Mouse (Mus musculus): Measurements from ENCODE around the gene Gsk3a. TPM values are rescaled to one million over a fixed set of nuclear protein-coding genes. Genes with fewer than 3 reads are reported as not detected.
"Not testable (repeated sequence)": the region's sequence is repeated elsewhere in the genome, so short reads cannot be mapped to it uniquely, and the experiment has no call there.

Gsk3a gene
- polyA plus RNA-seq, 1 experiment, result 87.1 TPM

- TF ChIP-seq CTCF (IDR thresholded peaks at IDR 0.05; ENCODE audit: low read depth, low read length), result no peak
- no peak for TF ChIP-seq POLR2A (IDR thresholded peaks at IDR 0.05; ENCODE audit: borderline replicate concordance, low read depth, low read length)
- Histone ChIP-seq H3K4me1 (ENCODE audit: control insufficient read depth, insufficient read depth, low read length) (peaks cover 24% of the 10 kb centered on the region), H3K27ac (ENCODE audit: insufficient read depth, low read depth, low read length) (peak overlapping the region; percentile 91), H3K4me3 (ENCODE audit: insufficient read depth, low read length) (peak overlapping the region; percentile 84)
These were observed 30.3 kb upstream of the Gsk3a start for GRCm38 (mm10) chr7:25267751-25268463.

GRCm38 (mm10) chr7:25267301-25267750, 29.7 kb upstream of the Gsk3a start, which contains the start of gene Cic:
Gene Cic, plus strand, starts transcription at chr7:25267704.
- no peak for TF ChIP-seq CTCF (IDR thresholded peaks at IDR 0.05; ENCODE audit: low read depth, low read length)
- TF ChIP-seq POLR2A (IDR thresholded peaks at IDR 0.05; ENCODE audit: borderline replicate concordance, low read depth, low read length), result no peak
- Histone ChIP-seq H3K4me1 (ENCODE audit: control insufficient read depth, insufficient read depth, low read length) (peaks cover 24% of the 10 kb centered on the region), H3K4me3 (ENCODE audit: insufficient read depth, low read length) (peak within 1 kb of the TSS; percentile 84), H3K27ac (ENCODE audit: insufficient read depth, low read depth, low read length) (peak within 1 kb of the TSS; percentile 91)

- H3K4me3 ChIP-seq (ENCODE audit: insufficient read depth, low read length), result no peak overlapping the region
These were observed 28.7 kb upstream of the Gsk3a start for GRCm38 (mm10) chr7:25266180-25266962.

GRCm38 (mm10) chr7:25265743-25266142, 28.1 kb upstream of the Gsk3a start:
- not testable (repeated sequence) for H3K27ac ChIP-seq (ENCODE audit: insufficient read depth, low read depth, low read length); H3K4me3 ChIP-seq (ENCODE audit: insufficient read depth, low read length)
- peaks cover 24% of the 10 kb centered on the region for H3K4me1 ChIP-seq (ENCODE audit: control insufficient read depth, insufficient read depth, low read length)

More at GRCm38 (mm10) chr7:25266180-25266962, 28.7 kb upstream of the Gsk3a start:
- Histone ChIP-seq H3K27ac (ENCODE audit: insufficient read depth, low read depth, low read length) (no peak overlapping the region), H3K4me1 (ENCODE audit: control insufficient read depth, insufficient read depth, low read length) (peaks cover 24% of the 10 kb centered on the region)
- no peak for TF ChIP-seq POLR2A (IDR thresholded peaks at IDR 0.05; ENCODE audit: borderline replicate concordance, low read depth, low read length)

- TF ChIP-seq CTCF (IDR thresholded peaks at IDR 0.05; ENCODE audit: low read depth, low read length) (no peak), POLR2A (IDR thresholded peaks at IDR 0.05; ENCODE audit: borderline replicate concordance, low read depth, low read length) (no peak)
- peaks cover 15% of the 10 kb centered on the region for H3K4me1 ChIP-seq (ENCODE audit: control insufficient read depth, insufficient read depth, low read length)
- no peak overlapping the region for H3K27ac ChIP-seq (ENCODE audit: insufficient read depth, low read depth, low read length)
- H3K4me3 ChIP-seq (ENCODE audit: insufficient read depth, low read length), result no peak overlapping the region
These were observed 26.6 kb upstream of the Gsk3a start for GRCm38 (mm10) chr7:25263968-25264870.

- Histone ChIP-seq H3K4me1 (ENCODE audit: control insufficient read depth, insufficient read depth, low read length) (peaks cover 10% of the 10 kb centered on the region), H3K4me3 (ENCODE audit: insufficient read depth, low read length) (no peak overlapping the region), H3K27ac (ENCODE audit: insufficient read depth, low read depth, low read length) (no peak overlapping the region)
- TF ChIP-seq CTCF (IDR thresholded peaks at IDR 0.05; ENCODE audit: low read depth, low read length) (no peak), POLR2A (IDR thresholded peaks at IDR 0.05; ENCODE audit: borderline replicate concordance, low read depth, low read length) (no peak)
These were observed 24.2 kb upstream of the Gsk3a start for GRCm38 (mm10) chr7:25261896-25262295.

- H3K27ac ChIP-seq (ENCODE audit: insufficient read depth, low read depth, low read length), result no peak overlapping the region
- H3K4me1 ChIP-seq (ENCODE audit: control insufficient read depth, insufficient read depth, low read length), result peaks cover 20% of the 10 kb centered on the region
- H3K4me3 ChIP-seq (ENCODE audit: insufficient read depth, low read length), result no peak overlapping the region
- TF ChIP-seq POLR2A (IDR thresholded peaks at IDR 0.05; ENCODE audit: borderline replicate concordance, low read depth, low read length) (no peak), CTCF (IDR thresholded peaks at IDR 0.05; ENCODE audit: low read depth, low read length) (no peak)
These were observed 14.2 kb upstream of the Gsk3a start for GRCm38 (mm10) chr7:25251822-25252221.

GRCm38 (mm10) chr7:25251071-25251791, 13.6 kb upstream of the Gsk3a start:
- Histone ChIP-seq H3K4me3 (ENCODE audit: insufficient read depth, low read length) (peak overlapping the region; percentile 43), H3K27ac (ENCODE audit: insufficient read depth, low read depth, low read length) (no peak overlapping the region), H3K4me1 (ENCODE audit: control insufficient read depth, insufficient read depth, low read length) (peaks cover 26% of the 10 kb centered on the region)
- TF ChIP-seq CTCF (IDR thresholded peaks at IDR 0.05; ENCODE audit: low read depth, low read length), result no peak
- TF ChIP-seq POLR2A (IDR thresholded peaks at IDR 0.05; ENCODE audit: borderline replicate concordance, low read depth, low read length), result no peak
